Mouse (Mus musculus) midbrain, embryonic 11.5 days (tissue): ENCODE results near the gene Cln6. TPM values are rescaled to one million over a fixed set of nuclear protein-coding genes. Genes with fewer than 3 reads are reported as not detected.

ENCODE experiments used
- polyA plus RNA-seq: library from polyadenylated mRNA; unstranded; fragments of >200 nt; fragmentation: Nextera tagmentation; extraction: Ambion mirVana; gene quantifications from 2 replicates; pipeline ENCODE4 v1.2.1, GENCODE M21; 2014

The Cln6 gene
- polyA plus RNA-seq, 1 experiment from 2014 or later: 8.5 TPM

Other genes with a start within 250 kb of the Cln6 start
- 2.4 and 3.9 TPM in 2 replicates for gene Itga11, start 161.0 kb upstream of the Cln6 start, polyA plus RNA-seq
- gene Fem1b, start 26.9 kb upstream of the Cln6 start, polyA plus RNA-seq: 62.5 and 63.7 TPM in 2 replicates
- gene Calml4, start 19.3 kb downstream of the Cln6 start, polyA plus RNA-seq: 0.40 and 1.2 TPM in 2 replicates
- gene Pias1, start 149.1 kb downstream of the Cln6 start, polyA plus RNA-seq: 73.3 and 74.5 TPM in 2 replicates